Mouse (Mus musculus): ENCODE measurements at regions not wholly inside any gene's neighbourhood (a gene's known extent, or its start where the extent isn't known, plus 50 kb on each side); places are given as distances from the start of the nearest gene placed in this dataset.

DNA sequence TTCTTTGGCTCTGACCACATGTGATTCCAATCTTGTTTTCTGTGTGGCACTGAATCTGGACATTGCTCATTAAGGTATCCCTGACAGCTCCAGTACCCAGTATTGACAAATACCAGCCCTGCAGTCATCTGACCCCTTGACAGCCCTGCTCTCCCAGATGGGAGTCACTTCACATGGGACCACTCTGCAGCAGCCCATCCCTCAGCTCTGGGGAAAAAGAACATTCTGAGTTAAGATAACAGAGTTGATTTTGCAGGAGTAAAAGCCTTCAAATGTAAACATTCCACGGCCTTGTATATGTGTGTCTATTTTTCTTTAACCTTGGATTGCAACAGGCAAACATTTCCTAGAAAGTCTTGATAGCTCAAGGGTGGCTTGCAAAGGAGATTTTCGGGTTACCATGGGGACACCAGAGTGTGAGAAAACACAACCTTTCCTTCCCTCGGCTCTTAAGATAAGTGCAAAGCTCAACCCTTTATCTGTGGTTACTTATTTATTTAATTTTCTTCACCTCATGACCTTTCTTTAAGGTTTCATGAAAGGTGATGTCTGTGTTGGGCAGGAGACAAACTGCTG, 444.4 kb upstream of the Sox11 start:
- TF ChIP-seq POLR2A (IDR thresholded peaks at IDR 0.05; ENCODE audit: borderline replicate concordance, extremely low read depth, insufficient read depth, insufficient read length, poor library complexity, severe bottlenecking) (no peak), CTCF (IDR thresholded peaks at IDR 0.05; ENCODE audit: borderline replicate concordance, extremely low read depth, insufficient read depth, insufficient read length) (no peak)
